Mouse (Mus musculus) forebrain, postnatal 0 days (tissue): Measurements from ENCODE around the gene Klf15. TPM values are rescaled to one million over a fixed set of nuclear protein-coding genes. Genes with fewer than 3 reads are reported as not detected.

Experiments used
- ATAC-seq: fragments of 200-750 bp; cut with Nextera tagmentation; 2 replicates; pipeline ENCODE4 v1.8.0; 2017; ENCODE audit warnings: mild to moderate bottlenecking, moderate library complexity
- DNase-seq: peaks from one replicate; pipeline ENCODE4 v3.0.0-alpha.2; 2015
- H3K27ac ChIP-seq: fragments of 300-500 bp; sonication (generic); 2 replicates; pipeline ENCODE4 v1.5.1; 2014; ENCODE audit warnings: low read depth, mild to moderate bottlenecking, antibody characterized with exemption, low read length, moderate library complexity, mixed read lengths
- H3K27me3 ChIP-seq: fragments of 300-500 bp; sonication (generic); 2 replicates; pipeline ENCODE4 v1.6.1; 2014; ENCODE audit warnings: mild to moderate bottlenecking, low read length, mixed read lengths; ENCODE audit not compliant: insufficient read depth
- H3K36me3 ChIP-seq: fragments of 300-500 bp; sonication (generic); 2 replicates; pipeline ENCODE4 v1.6.1; 2014; ENCODE audit warnings: mild to moderate bottlenecking, moderate library complexity; ENCODE audit not compliant: insufficient read depth
- H3K4me1 ChIP-seq: fragments of 300-500 bp; sonication (generic); 2 replicates; pipeline ENCODE4 v1.6.1; 2014; ENCODE audit warnings: antibody characterized with exemption; ENCODE audit not compliant: insufficient read depth
- H3K4me2 ChIP-seq: fragments of 300-500 bp; sonication (generic); 2 replicates; pipeline ENCODE4 v1.6.1; 2014; ENCODE audit warnings: low read depth, mild to moderate bottlenecking, moderate library complexity
- H3K4me3 ChIP-seq: fragments of 300-500 bp; sonication (generic); 2 replicates; pipeline ENCODE4 v1.5.1; 2014; ENCODE audit warnings: low read depth, low read length, mixed read lengths
- H3K9ac ChIP-seq: fragments of 300-500 bp; sonication (generic); 2 replicates; pipeline ENCODE4 v1.6.1; 2014; ENCODE audit warnings: mild to moderate bottlenecking
- H3K9me3 ChIP-seq: fragments of 300-500 bp; sonication (generic); 2 replicates; pipeline ENCODE4 v1.6.1; 2016; ENCODE audit warnings: low read length
- CTCF ChIP-seq: sonication (generic); IDR thresholded peaks from 2 replicates; pipeline ENCODE4 v1.5.1; 2016; ENCODE audit warnings: antibody characterized with exemption, control low read depth, low read depth
- WGBS: fragments of 180-500 bp; shearing (Covaris S2); extraction: QIAGEN DNeasy Blood & Tissue Kit; methylation state at CpG from one replicate; pipeline ENCODE4 v1.1.7; 2014; 5-methylcytosine and 5-hydroxymethylcytosine counted together
- polyA plus RNA-seq: library from polyadenylated mRNA; unstranded; fragments of >200 nt; fragmentation: Nextera tagmentation; extraction: Ambion mirVana; gene quantifications from 2 replicates; pipeline ENCODE4 v1.2.1, GENCODE M21; 2015
- total RNA-seq: library from RNA; depleted of rRNA; stranded (reverse); fragments of >200 nt; gene quantifications from 2 replicates; pipeline ENCODE4 v1.2.3, GENCODE M21; 2014

Klf15 gene
- total and polyA plus RNA-seq, 2 experiments from 2014 or later: 17.5 to 24.6 TPM

GRCm38 (mm10) chr6:90434687-90435086 is 27.7 kb upstream of the Klf15 start:
- WGBS: 82% methylated on average over 3 of the region's 3 CpGs
- TF ChIP-seq CTCF: no peak
- Histone ChIP-seq H3K4me1 (0 out of 2 replicates have a peak, but pooled peaks cover 3% of the 10 kb centered on the region), H3K4me2 (no peak overlapping the region), H3K36me3 (no peaks in the 10 kb centered on the region), H3K27me3 (no peaks in the 10 kb centered on the region), H3K9ac (no peak overlapping the region), H3K9me3 (no peaks in the 10 kb centered on the region), H3K27ac (no peak overlapping the region), H3K4me3 (no peak overlapping the region)
- ATAC-seq (no peak), DNase-seq (no peak)

- Histone ChIP-seq H3K36me3 (no peaks in the 10 kb centered on the region), H3K9me3 (no peaks in the 10 kb centered on the region), H3K27me3 (no peaks in the 10 kb centered on the region), H3K4me3 (no peak overlapping the region), H3K4me1 (0 out of 2 replicates have a peak, but pooled peaks cover 3% of the 10 kb centered on the region), H3K9ac (no peak overlapping the region), H3K27ac (no peak overlapping the region), H3K4me2 (no peak overlapping the region)
- peak; percentile 76 for TF ChIP-seq CTCF
- 10% methylated on average over 11 of the region's 11 CpGs for WGBS
- DNase-seq (peak; percentile 76), ATAC-seq (peak; percentile 75)
Observed at GRCm38 (mm10) chr6:90435195-90435618, 27.2 kb upstream of the Klf15 start.

GRCm38 (mm10) chr6:90436192-90436907 is 26.0 kb upstream of the Klf15 start:
- Histone ChIP-seq H3K36me3 (no peaks in the 10 kb centered on the region), H3K4me2 (no peak overlapping the region), H3K27ac (no peak overlapping the region), H3K9me3 (no peaks in the 10 kb centered on the region), H3K4me1 (0 out of 2 replicates have a peak, but pooled peaks cover 3% of the 10 kb centered on the region), H3K27me3 (no peaks in the 10 kb centered on the region), H3K4me3 (no peak overlapping the region), H3K9ac (no peak overlapping the region)
- ATAC-seq: no peak
- no peak for DNase-seq
- no peak for TF ChIP-seq CTCF
- 85% methylated on average over 10 of the region's 10 CpGs for WGBS

GRCm38 (mm10) chr6:90437041-90437440 is 25.3 kb upstream of the Klf15 start:
- no peak for ATAC-seq
- no peak overlapping the region for H3K9ac ChIP-seq
- WGBS: 98% methylated on average over 3 of the region's 3 CpGs
- no peaks in the 10 kb centered on the region for H3K27me3 ChIP-seq
- H3K9me3 ChIP-seq: no peaks in the 10 kb centered on the region
- DNase-seq: no peak
- TF ChIP-seq CTCF: no peak
- H3K4me2 ChIP-seq: no peak overlapping the region
- H3K4me3 ChIP-seq: no peak overlapping the region
- no peaks in the 10 kb centered on the region for H3K4me1 ChIP-seq
- H3K27ac ChIP-seq: no peak overlapping the region
- H3K36me3 ChIP-seq: no peaks in the 10 kb centered on the region

- Histone ChIP-seq H3K27me3 (no peaks in the 10 kb centered on the region), H3K4me3 (no peak overlapping the region), H3K4me2 (no peak overlapping the region), H3K36me3 (no peaks in the 10 kb centered on the region), H3K27ac (no peak overlapping the region), H3K4me1 (no peaks in the 10 kb centered on the region), H3K9me3 (no peaks in the 10 kb centered on the region), H3K9ac (no peak overlapping the region)
- ATAC-seq: peak; percentile 68
- 17% methylated on average over 4 of the region's 4 CpGs for WGBS
- DNase-seq: peak; percentile 53
- TF ChIP-seq CTCF: no peak
Observed at GRCm38 (mm10) chr6:90446883-90447282, 15.5 kb upstream of the Klf15 start.

- Histone ChIP-seq H3K4me3 (no peak overlapping the region), H3K4me1 (no peaks in the 10 kb centered on the region), H3K9me3 (no peaks in the 10 kb centered on the region), H3K9ac (no peak overlapping the region), H3K36me3 (no peaks in the 10 kb centered on the region), H3K27ac (no peak overlapping the region), H3K27me3 (no peaks in the 10 kb centered on the region), H3K4me2 (no peak overlapping the region)
- DNase-seq (peak; percentile 67), ATAC-seq (peak; percentile 61; the same call in 1 of the 2 replicates)
- peak; percentile 77 for TF ChIP-seq CTCF
- WGBS: 28% methylated on average over 7 of the region's 7 CpGs
Observed at GRCm38 (mm10) chr6:90450179-90450578, 12.2 kb upstream of the Klf15 start.

GRCm38 (mm10) chr6:90450697-90451096 is 11.7 kb upstream of the Klf15 start:
- Histone ChIP-seq H3K9me3 (no peaks in the 10 kb centered on the region), H3K27me3 (no peaks in the 10 kb centered on the region), H3K4me1 (no peaks in the 10 kb centered on the region), H3K36me3 (no peaks in the 10 kb centered on the region), H3K4me3 (no peak overlapping the region), H3K4me2 (no peak overlapping the region), H3K9ac (no peak overlapping the region), H3K27ac (no peak overlapping the region)
- ATAC-seq: peak; percentile 88
- peak; percentile 35 for DNase-seq
- 47% methylated on average over 5 of the region's 5 CpGs for WGBS
- no peak for TF ChIP-seq CTCF
